Mouse (Mus musculus) thymus, adult 2 months (tissue): ENCODE data around the gene Rgs12. TPM values are rescaled to one million over a fixed set of nuclear protein-coding genes. Genes with fewer than 3 reads are reported as not detected.

Experiments used
- DNase-seq: peaks from one replicate; pipeline ENCODE4 v3.0.0; 2021
- H3K27ac ChIP-seq: fragments of 200-500 bp; 2 replicates; pipeline ENCODE4 v1.5.1; 2012; ENCODE audit warnings: low read length, control low read depth; ENCODE audit not compliant: control insufficient read depth, insufficient read depth
- H3K27me3 ChIP-seq: fragments of 200-500 bp; 2 replicates; pipeline ENCODE4 v1.6.1; 2012; ENCODE audit warnings: mild to moderate bottlenecking, low read length, moderate library complexity, mixed read lengths; ENCODE audit not compliant: control insufficient read depth, insufficient read depth
- H3K36me3 ChIP-seq: fragments of 200-500 bp; 2 replicates; pipeline ENCODE4 v1.6.1; 2012; ENCODE audit warnings: mild to moderate bottlenecking, low read length, moderate library complexity; ENCODE audit not compliant: control insufficient read depth, insufficient read depth
- H3K4me1 ChIP-seq: fragments of 200-500 bp; replicated peaks from 2 replicates; pipeline ENCODE4 v1.6.1; 2012; ENCODE audit warnings: low read length; ENCODE audit not compliant: control insufficient read depth, insufficient read depth
- H3K4me3 ChIP-seq: fragments of 200-500 bp; 2 replicates; pipeline ENCODE4 v1.5.1; 2012; ENCODE audit warnings: mild to moderate bottlenecking, low read length, control low read depth, moderate library complexity; ENCODE audit not compliant: control insufficient read depth, insufficient read depth
- CTCF ChIP-seq: fragments of 200-500 bp; IDR thresholded peaks from 2 replicates; pipeline ENCODE4 v1.5.1; 2012; ENCODE audit warnings: mild to moderate bottlenecking, control low read depth, low read length, moderate library complexity, borderline replicate concordance; ENCODE audit not compliant: control insufficient read depth, poor library complexity, insufficient read depth; ENCODE audit errors: extremely low read depth
- POLR2A ChIP-seq: fragments of 200-500 bp; IDR thresholded peaks from 2 replicates; pipeline ENCODE4 v1.6.1; 2012; ENCODE audit warnings: mild to moderate bottlenecking, low read length, control low read depth, moderate library complexity; ENCODE audit not compliant: control insufficient read depth, poor library complexity, insufficient read depth; ENCODE audit errors: extremely low read depth
- WGBS: fragments of 180-500 bp; shearing (Covaris S2); methylation state at CpG from one replicate; pipeline ENCODE4 v1.1.7; 2018; 5-methylcytosine and 5-hydroxymethylcytosine counted together
- polyA plus RNA-seq: library from polyadenylated mRNA; depleted of rRNA; stranded (reverse); fragments of >200 nt; gene quantifications from 2 replicates; pipeline ENCODE4 v1.2.3, GENCODE M21; 2012; rRNA removed

Gene Rgs12
- polyA plus RNA-seq, 1 experiment = 51.7 TPM

- H3K4me3 ChIP-seq = no peak overlapping the region
- DNase-seq = no peak
- H3K36me3 ChIP-seq = no peaks in the 10 kb centered on the region
- H3K4me1 ChIP-seq = no peaks in the 10 kb centered on the region
- no peak for TF ChIP-seq CTCF
- TF ChIP-seq POLR2A = no peak
- no peaks in the 10 kb centered on the region for H3K27me3 ChIP-seq
- WGBS = 80% methylated on average over 3 of the region's 3 CpGs
- H3K27ac ChIP-seq = no peak overlapping the region
These were observed 135.7 kb downstream of the Rgs12 start for GRCm38 (mm10) chr5:35084913-35085312.

- Histone ChIP-seq H3K27me3 (no peaks in the 10 kb centered on the region), H3K27ac (no peak overlapping the region), H3K36me3 (peaks cover 19% of the 10 kb centered on the region), H3K4me3 (no peak overlapping the region), H3K4me1 (no peaks in the 10 kb centered on the region)
- TF ChIP-seq POLR2A (no peak), CTCF (peak; percentile 75; the same call in 1 of the 2 replicates)
- WGBS = 54% methylated on average over 9 of the region's 9 CpGs
- DNase-seq = peak; percentile 61
These were observed 139.8 kb downstream of the Rgs12 start for GRCm38 (mm10) chr5:35088785-35089613.

Other genes starting within 250 kb of the Rgs12 start
- 26.0 and 28.3 TPM in 2 replicates for gene Htt, start 187.7 kb upstream of the Rgs12 start, polyA plus RNA-seq
- 3.9 and 6.5 TPM in 2 replicates for gene Msantd1, start 41.4 kb upstream of the Rgs12 start, polyA plus RNA-seq
- gene Hgfac, start 92.1 kb downstream of the Rgs12 start, polyA plus RNA-seq = 5.7 and 6.5 TPM in 2 replicates
- gene Dok7, start 107.3 kb downstream of the Rgs12 start, polyA plus RNA-seq = 0.45 and 2.0 TPM in 2 replicates
- 18.9 and 24.4 TPM in 2 replicates for gene Lrpap1, start 156.3 kb downstream of the Rgs12 start, polyA plus RNA-seq